Mouse (Mus musculus) neural tube, embryonic 11.5 days (tissue): Measurements from ENCODE around the gene Borcs8. TPM values are rescaled to one million over a fixed set of nuclear protein-coding genes. Genes with fewer than 3 reads are reported as not detected.

Source experiments
- ATAC-seq: fragments of 200-750 bp; cut with Nextera tagmentation; 2 replicates; pipeline ENCODE4 v1.8.0; 2017; ENCODE audit warnings: moderate number of reproducible peaks, mild to moderate bottlenecking, moderate TSS enrichment, moderate library complexity; ENCODE audit not compliant: insufficient read depth, low FRiP score, low TSS enrichment
- DNase-seq: peaks from one replicate; pipeline ENCODE4 v3.0.0-alpha.2; 2015; ENCODE audit warnings: low spot score
- H3K27ac ChIP-seq: fragments of 300-500 bp; sonication (generic); 2 replicates; pipeline ENCODE4 v1.5.1; 2014; ENCODE audit warnings: low read depth, mild to moderate bottlenecking, low read length
- H3K27me3 ChIP-seq: fragments of 300-500 bp; sonication (generic); 2 replicates; pipeline ENCODE4 v1.6.1; 2014; ENCODE audit warnings: mild to moderate bottlenecking, low read length, mixed read lengths; ENCODE audit not compliant: control insufficient read depth, insufficient read depth
- H3K36me3 ChIP-seq: fragments of 300-500 bp; sonication (generic); 2 replicates; pipeline ENCODE4 v1.6.1; 2014; ENCODE audit warnings: mild to moderate bottlenecking, low read length, moderate library complexity, mixed read lengths; ENCODE audit not compliant: control insufficient read depth, insufficient read depth
- H3K4me1 ChIP-seq: fragments of 300-500 bp; sonication (generic); 2 replicates; pipeline ENCODE4 v1.6.1; 2014; ENCODE audit warnings: low read length, mixed read lengths; ENCODE audit not compliant: control insufficient read depth, insufficient read depth
- H3K4me2 ChIP-seq: fragments of 300-500 bp; sonication (generic); 2 replicates; pipeline ENCODE4 v1.6.1; 2014; ENCODE audit warnings: low read depth, mild to moderate bottlenecking, moderate library complexity
- H3K4me3 ChIP-seq: fragments of 300-500 bp; sonication (generic); 2 replicates; pipeline ENCODE4 v1.5.1; 2014; ENCODE audit warnings: low read depth, low read length
- H3K9ac ChIP-seq: fragments of 300-500 bp; sonication (generic); 2 replicates; pipeline ENCODE4 v1.6.1; 2014; ENCODE audit warnings: mild to moderate bottlenecking, low read length
- H3K9me3 ChIP-seq: fragments of 300-500 bp; sonication (generic); 2 replicates; pipeline ENCODE4 v1.6.1; 2016; ENCODE audit warnings: low read length; ENCODE audit not compliant: control insufficient read depth
- WGBS: fragments of 180-500 bp; shearing (Covaris S2); extraction: QIAGEN DNeasy Blood & Tissue Kit; methylation state at CpG from one replicate; pipeline ENCODE4 v1.1.7; 2014; 5-methylcytosine and 5-hydroxymethylcytosine counted together
- polyA plus RNA-seq: library from polyadenylated mRNA; unstranded; fragments of >200 nt; fragmentation: Nextera tagmentation; extraction: Ambion mirVana; gene quantifications from 2 replicates; pipeline ENCODE4 v1.2.1, GENCODE M21; 2014

Borcs8 gene
- polyA plus RNA-seq, 1 experiment from 2014 or later: 52.2 TPM

DNA sequence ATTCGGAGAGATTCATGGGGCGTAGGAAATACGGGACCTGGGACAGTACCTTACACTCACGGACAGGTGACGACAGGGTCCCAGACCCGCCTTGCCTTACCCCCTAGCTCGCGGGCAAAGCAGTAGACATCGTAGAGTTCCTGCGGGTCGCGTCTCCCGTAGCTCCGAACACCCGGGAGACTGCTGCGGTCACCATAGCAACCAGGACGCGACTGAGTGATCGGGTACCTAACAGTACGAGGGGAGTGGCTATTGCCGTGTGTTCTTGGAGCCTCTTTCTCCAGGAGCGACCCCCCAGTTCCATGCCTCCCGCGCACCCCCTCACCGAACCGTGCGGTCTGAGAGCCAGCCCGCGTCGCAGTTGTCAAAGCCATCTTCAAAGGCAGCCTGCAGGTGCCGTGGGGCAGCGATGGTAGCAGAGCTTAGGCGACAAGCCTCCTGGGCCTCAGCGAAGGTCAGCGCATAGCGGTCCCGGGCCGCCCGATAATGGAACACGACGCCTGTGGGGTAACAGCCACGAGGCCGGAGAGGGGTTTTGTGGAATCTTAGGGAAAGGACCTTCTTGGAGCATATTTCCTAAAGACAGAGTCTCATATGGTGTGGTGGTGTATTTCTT is 26.8 kb upstream of the Borcs8 start:
- Histone ChIP-seq H3K4me2 (no peak overlapping the region), H3K36me3 (peaks cover 4% of the 10 kb centered on the region; the same call in 1 of the 2 replicates), H3K9me3 (no peaks in the 10 kb centered on the region), H3K4me3 (no peak overlapping the region), H3K4me1 (peaks cover 2% of the 10 kb centered on the region; the same call in 1 of the 2 replicates), H3K27me3 (peaks cover 60% of the 10 kb centered on the region), H3K27ac (no peak overlapping the region), H3K9ac (no peak overlapping the region)
- ATAC-seq: no peak
- DNase-seq: peak; percentile 38
- WGBS: 6% methylated on average over 43 of the region's 43 CpGs

DNA sequence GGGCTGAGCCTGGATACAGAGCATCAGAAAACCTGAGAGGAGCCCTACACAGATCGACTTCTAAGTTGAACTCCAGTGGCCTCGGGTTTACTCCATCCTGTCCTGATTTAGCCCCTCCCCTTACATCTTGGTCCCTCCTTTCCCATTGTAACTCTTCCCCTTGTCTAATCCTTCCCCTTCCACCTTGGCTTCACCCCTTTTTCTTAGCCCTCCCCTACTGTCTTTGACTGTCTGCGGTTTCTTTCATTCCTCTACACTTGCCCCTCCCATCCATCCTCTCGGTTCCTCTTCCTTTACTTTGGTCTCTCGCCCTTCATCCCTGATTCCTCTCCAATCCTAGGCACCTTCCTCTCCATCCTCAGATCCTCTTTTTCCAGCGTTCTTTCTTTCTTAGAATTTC is 24.8 kb upstream of the Borcs8 start:
- Histone ChIP-seq H3K36me3 (peaks cover 2% of the 10 kb centered on the region; the same call in 1 of the 2 replicates), H3K9ac (no peak overlapping the region), H3K4me3 (no peak overlapping the region), H3K27me3 (peaks cover 61% of the 10 kb centered on the region), H3K27ac (no peak overlapping the region), H3K4me1 (peaks cover 6% of the 10 kb centered on the region; the same call in 1 of the 2 replicates), H3K4me2 (no peak overlapping the region), H3K9me3 (no peaks in the 10 kb centered on the region)
- DNase-seq (no peak), ATAC-seq (no peak)
- 25% methylated on average over 6 of the region's 6 CpGs for WGBS

DNA sequence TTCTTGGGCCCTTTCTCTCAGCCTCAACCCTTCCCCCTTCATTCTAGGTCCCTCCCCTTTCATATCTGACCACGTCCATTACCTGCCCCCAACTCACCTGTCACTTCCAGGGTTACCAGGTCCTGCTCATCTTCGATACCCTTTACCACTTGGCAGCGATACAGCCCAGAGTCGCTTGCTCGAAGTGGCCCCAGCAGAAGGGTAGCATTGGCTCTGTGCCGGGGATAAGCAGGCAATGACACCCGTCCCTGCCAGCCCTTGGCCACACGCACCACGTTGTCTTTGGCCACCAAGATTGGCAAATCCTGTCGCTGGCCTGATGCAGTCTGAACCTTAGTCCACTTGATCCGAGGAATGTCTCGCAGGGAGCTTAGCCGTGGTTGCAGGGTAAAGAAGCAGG is 24.4 kb upstream of the Borcs8 start:
- no peak for ATAC-seq
- Histone ChIP-seq H3K4me1 (peaks cover 6% of the 10 kb centered on the region; the same call in 1 of the 2 replicates), H3K27ac (no peak overlapping the region), H3K4me3 (no peak overlapping the region), H3K9ac (no peak overlapping the region), H3K36me3 (peaks cover 2% of the 10 kb centered on the region; the same call in 1 of the 2 replicates), H3K4me2 (no peak overlapping the region), H3K9me3 (no peaks in the 10 kb centered on the region), H3K27me3 (peaks cover 60% of the 10 kb centered on the region)
- no peak for DNase-seq
- 72% methylated on average over 13 of the region's 13 CpGs for WGBS

DNA sequence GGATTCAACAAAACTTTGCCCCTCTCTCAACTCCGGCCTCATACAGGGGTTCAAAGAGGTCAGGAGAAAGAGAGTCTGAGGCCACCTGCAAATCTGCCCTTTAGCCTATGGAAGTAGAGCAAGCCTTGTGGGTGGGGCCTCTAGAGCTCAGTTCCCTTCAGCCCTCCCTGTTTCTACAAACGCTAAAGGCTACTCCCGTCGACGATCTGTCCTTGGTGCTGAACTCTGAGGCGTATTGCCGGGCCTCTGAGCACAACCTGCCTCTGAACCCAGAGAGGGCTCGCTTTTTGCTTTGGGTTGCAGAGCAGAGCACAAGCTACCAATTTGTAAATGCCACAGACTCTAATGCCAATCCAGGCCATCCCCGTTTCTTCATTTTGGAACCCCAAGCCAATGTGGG is 21.7 kb upstream of the Borcs8 start:
- Histone ChIP-seq H3K9ac (no peak overlapping the region), H3K27ac (no peak overlapping the region), H3K4me3 (no peak overlapping the region), H3K4me1 (peaks cover 3% of the 10 kb centered on the region; the same call in 1 of the 2 replicates), H3K36me3 (no peaks in the 10 kb centered on the region; the same call in 1 of the 2 replicates), H3K4me2 (no peak overlapping the region), H3K9me3 (no peaks in the 10 kb centered on the region), H3K27me3 (peaks cover 34% of the 10 kb centered on the region)
- ATAC-seq (no peak), DNase-seq (peak; percentile 46)
- WGBS: 8% methylated on average over 9 of the region's 9 CpGs

DNA sequence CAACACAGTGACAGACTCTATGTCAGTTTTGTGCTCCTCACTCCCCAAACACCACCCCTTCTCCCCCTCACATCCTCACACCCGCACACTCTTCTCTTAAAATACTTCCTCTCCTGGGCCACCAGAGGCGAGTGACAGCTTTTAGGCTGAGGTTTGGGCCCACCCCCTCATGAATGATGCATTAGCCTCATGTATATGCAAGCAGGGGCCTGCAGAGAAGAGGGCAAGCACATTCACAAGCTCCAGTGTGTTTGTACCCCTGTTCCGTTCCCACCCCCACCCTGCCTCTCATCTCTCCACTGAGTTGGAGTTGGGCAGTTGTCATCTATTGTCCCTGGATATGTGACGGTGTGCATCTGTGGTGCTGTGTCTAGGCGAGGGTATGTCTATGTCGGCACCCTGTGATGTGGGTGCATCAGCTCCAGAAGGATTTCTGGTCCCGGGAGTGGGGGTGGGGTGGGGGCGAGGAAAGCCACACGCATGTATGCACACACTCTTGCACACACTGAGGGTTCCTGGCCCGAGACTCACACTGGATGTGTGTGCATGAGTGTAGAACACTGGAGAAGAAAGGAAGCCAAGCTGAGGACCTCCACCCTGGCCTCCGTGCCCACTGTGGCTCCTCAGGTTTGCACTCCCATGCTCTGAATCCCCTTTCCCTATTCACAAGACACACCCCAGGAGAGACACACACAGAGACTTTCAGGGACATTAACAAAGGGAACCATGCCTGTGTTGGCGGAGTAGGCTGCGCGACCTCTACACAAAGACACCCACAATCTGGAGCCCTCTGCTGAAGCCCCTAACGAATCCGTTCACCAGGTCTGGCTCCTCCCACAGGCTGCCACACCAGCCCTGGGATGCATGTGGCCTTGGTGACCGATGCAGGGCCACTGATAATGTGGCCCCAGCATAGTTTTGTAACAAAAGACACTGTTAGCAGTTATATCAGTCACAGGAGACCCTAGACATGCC is 20.3 kb upstream of the Borcs8 start:
- Histone ChIP-seq H3K36me3 (no peaks in the 10 kb centered on the region; the same call in 1 of the 2 replicates), H3K27me3 (peaks cover 20% of the 10 kb centered on the region), H3K9ac (peak overlapping the region; percentile 64), H3K9me3 (no peaks in the 10 kb centered on the region), H3K4me1 (peaks cover 3% of the 10 kb centered on the region; the same call in 1 of the 2 replicates), H3K4me2 (peak overlapping the region; percentile 73), H3K4me3 (peak overlapping the region; percentile 38), H3K27ac (peak overlapping the region; percentile 92)
- WGBS: 9% methylated on average over 17 of the region's 17 CpGs
- DNase-seq (peak; percentile 84), ATAC-seq (peak; percentile 90)

DNA sequence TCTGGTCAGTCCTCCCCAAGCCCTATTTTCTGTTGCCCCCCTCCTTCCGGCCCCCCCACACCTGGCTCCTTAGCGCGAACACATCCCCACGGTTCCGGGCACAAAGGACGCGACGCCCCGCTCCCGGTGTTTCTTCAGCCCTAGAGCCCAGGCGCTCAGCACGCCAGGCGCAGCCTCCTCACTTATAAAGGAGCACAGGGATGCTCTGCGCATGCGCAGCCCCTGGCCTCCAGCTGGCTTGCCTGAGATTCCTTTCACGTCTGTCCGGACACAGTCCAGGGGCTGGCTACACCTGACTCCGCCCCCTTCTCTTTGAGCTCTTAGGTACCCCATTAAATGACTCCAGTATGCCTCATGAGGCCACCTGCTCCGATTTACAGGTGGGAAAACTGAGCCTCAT is 18.6 kb upstream of the Borcs8 start, which contains the start of gene Ncan:
TSS of gene Ncan (minus strand) at position 207 of the 400 bp plus-strand sequence.
- Histone ChIP-seq H3K4me2 (peak within 1 kb of the TSS; percentile 73), H3K9ac (peak within 1 kb of the TSS; percentile 64), H3K27me3 (peaks cover 4% of the 10 kb centered on the region), H3K4me3 (peak within 1 kb of the TSS; percentile 38), H3K4me1 (peaks cover 3% of the 10 kb centered on the region; the same call in 1 of the 2 replicates), H3K9me3 (no peaks in the 10 kb centered on the region), H3K36me3 (no peaks in the 10 kb centered on the region), H3K27ac (peak within 1 kb of the TSS; percentile 92)
- ATAC-seq: peak; percentile 70; the same call in 1 of the 2 replicates
- 2% methylated on average over 19 of the region's 19 CpGs for WGBS
- peak; percentile 91 for DNase-seq

DNA sequence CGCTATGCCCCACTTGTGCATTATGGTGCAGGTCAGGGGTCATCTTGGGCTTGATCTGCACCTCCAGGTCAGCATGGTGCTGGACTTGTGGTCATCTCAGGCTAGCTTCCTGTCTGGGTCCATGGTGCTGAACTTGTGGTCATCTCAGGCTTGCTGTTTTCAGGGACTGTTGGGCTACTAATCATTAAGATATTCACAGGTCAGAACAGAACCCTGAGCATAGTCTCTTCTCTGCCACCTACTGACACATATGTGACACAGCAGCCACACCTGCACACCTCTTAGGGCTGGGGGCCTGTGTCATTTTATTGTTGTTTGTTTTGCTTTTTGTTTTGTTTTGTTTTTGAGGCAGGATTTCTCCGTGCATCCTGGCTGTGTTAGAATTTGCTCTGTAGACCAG is 16.4 kb upstream of the Borcs8 start:
- H3K4me3 ChIP-seq: no peak overlapping the region
- ATAC-seq (no peak), DNase-seq (no peak)
- 49% methylated on average over 2 of the region's 2 CpGs for WGBS
- no peaks in the 10 kb centered on the region for H3K9me3 ChIP-seq
- H3K27me3 ChIP-seq: peaks cover 4% of the 10 kb centered on the region; the same call in 1 of the 2 replicates
- no peaks in the 10 kb centered on the region for H3K36me3 ChIP-seq
- no peak overlapping the region for H3K27ac ChIP-seq
- H3K4me2 ChIP-seq: no peak overlapping the region
- H3K9ac ChIP-seq: no peak overlapping the region
- peaks cover 3% of the 10 kb centered on the region; the same call in 1 of the 2 replicates for H3K4me1 ChIP-seq

DNA sequence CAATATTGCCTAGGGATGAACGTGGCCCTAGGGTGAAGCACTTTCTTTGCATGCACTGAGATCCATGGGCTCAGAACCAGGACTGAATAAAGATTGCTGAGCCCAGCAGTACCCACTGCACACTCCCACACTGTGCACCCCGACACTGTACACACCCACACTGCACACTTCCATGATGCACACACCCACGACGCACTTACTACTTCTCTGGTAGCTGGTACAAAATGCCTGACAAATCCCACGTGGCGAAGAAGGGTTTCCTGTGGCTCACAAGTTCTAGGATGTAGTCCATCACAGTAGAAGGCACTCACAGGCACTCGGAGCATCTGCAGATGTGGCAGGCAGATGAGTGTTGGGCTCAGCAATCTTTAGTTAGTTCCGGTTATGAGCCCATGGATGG is 14.3 kb upstream of the Borcs8 start:
- Histone ChIP-seq H3K4me3 (no peak overlapping the region), H3K36me3 (no peaks in the 10 kb centered on the region), H3K9me3 (no peaks in the 10 kb centered on the region), H3K4me1 (no peaks in the 10 kb centered on the region), H3K27me3 (no peaks in the 10 kb centered on the region), H3K9ac (no peak overlapping the region), H3K27ac (no peak overlapping the region), H3K4me2 (no peak overlapping the region)
- 70% methylated on average over 8 of the region's 8 CpGs for WGBS
- DNase-seq (no peak), ATAC-seq (no peak)
